Mouse (Mus musculus) embryo, embryonic 10.5 days (tissue): Measurements from ENCODE around the gene Nod1.

Source experiments
- DNase-seq: peaks from one replicate; pipeline ENCODE4 v3.0.0-alpha.2; 2015; ENCODE audit warnings: low spot score

The Nod1 gene

DNA sequence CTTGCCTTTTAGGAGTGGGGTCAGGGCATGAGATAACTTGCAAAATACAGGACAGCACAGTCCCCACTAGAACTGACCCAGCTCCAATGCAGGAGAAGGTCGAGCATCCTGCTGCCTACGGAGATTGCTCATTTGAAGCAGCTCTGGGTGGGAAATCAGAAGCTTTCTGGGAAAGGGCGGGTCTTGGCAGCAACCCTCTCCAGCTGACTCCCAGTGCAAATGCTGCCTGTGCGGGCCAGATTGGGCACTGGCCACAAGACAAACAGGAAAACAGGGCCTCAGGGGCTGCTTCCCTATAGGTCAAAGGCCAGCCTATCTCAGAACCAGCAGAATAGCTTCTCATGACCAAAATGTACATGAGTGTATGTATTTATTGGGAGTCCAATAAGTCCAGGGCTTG is 32.8 kb downstream of the Nod1 start:
- no peak for DNase-seq

DNA sequence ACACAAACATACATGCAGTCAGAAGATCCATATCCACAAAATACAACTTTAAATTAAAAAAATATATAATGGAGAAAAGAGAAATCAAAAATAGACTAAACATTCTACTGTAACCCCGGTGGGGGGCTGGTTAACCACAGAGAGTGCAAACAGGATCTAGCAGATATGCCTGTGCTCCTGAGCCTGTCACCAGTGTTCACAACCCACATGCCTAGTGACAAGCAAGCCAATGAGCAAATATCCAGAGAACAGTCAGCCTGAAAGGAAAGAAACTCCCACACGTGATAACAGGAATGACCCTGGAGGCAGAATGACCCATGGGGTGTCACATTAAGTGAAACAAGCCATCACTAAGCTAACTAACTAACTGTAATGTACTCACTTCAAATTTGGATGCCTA is 35.9 kb downstream of the Nod1 start:
- no peak for DNase-seq

DNA sequence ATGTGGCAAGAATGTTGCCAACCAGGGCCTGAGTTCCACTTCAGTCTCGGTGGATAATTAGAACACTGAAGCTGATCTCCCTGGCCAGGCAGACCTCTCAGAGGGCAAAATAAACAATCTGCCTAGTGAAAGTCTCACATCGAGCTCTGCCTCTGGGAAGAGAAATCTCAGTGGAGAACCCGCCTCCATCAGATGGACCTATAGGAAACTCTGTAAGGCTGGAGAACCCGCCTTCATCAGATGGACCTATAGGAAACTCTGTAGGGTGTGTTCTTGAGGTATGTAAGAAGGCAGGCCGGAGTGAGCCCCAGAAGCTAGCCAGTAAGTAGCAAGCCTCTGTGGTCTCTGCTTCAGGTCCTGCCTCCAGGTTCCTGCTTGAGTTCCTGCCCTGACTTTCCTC is 37.5 kb downstream of the Nod1 start:
- DNase-seq: no peak

DNA sequence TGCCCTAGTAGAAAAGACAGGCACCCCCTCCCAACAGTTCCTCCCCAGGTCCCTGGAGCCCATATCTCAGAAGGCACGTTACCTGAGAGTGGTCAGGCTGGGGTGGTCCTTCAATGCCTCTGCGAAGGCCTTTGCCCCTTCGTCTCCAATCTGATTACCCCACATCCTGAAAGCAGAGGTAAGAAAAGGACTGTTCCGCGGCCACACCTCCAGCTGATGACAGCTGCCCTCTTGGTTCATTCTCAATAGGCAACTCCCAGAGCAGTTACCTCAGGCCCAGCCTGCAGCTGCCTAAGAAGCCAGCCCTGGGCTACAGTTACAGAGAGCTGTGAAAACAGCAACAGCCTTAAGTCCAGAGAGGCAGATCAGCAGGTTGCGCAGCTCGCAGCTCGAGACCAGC is 38.1 kb downstream of the Nod1 start:
- DNase-seq: no peak

DNA sequence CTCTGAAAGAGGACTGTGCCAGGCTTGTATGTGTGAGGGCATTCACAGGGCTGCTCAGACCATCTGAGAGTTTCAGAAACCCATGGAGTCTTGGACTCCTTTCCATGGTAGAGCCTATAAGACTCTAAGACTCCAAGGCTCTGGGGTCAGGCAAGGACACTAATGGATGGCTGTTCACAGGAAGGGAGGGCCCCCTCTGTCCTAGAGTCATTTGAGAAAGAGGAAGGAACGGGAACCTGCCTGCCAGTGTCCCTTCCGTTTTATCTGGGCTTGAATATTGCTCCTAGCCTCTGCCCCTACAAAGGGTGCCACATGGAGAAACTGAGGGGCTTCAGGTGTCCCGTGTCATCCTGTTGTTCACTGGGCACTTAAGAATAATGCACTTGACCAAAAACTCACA is 38.5 kb downstream of the Nod1 start:
- no peak for DNase-seq

DNA sequence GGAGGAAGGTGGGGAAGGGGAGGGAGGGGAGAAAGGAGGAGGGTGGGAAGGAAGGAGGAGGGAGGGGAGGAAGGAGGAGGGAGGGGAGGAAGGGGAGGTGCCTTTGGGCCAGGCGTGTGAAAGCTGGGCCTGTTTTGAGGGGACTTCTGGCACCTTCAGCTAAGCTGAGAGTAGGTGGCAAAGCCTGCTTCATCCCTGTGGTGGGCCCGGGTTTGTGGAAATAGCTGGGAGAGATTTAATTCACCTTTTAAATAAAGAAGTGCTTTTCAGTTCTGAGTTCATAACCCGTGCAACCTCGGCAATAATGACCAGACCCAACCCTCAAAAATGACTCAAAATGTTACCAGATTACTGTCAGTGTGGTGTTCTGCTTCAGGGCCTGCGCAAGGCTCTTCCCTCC is 39.2 kb downstream of the Nod1 start:
- no peak for DNase-seq

DNA sequence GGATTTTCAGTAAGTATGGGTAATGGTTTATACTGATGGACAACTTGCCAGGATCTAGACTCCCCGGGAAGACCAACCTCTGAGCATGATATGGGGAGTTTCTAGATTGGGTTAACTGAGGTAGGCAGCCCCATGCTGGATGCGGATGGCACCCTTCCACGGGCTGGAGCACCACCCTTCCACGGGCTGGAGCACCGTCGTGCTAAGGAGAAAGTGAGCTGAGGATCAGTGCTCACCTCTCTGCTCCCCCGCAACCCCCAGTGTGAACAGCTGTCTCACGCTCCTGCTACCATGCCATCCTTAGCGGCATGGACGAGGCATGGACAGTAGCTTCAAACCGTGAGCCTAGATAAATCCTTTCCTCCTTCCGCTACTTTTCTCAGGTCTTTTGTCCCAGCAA is 39.9 kb downstream of the Nod1 start:
- DNase-seq: no peak

DNA sequence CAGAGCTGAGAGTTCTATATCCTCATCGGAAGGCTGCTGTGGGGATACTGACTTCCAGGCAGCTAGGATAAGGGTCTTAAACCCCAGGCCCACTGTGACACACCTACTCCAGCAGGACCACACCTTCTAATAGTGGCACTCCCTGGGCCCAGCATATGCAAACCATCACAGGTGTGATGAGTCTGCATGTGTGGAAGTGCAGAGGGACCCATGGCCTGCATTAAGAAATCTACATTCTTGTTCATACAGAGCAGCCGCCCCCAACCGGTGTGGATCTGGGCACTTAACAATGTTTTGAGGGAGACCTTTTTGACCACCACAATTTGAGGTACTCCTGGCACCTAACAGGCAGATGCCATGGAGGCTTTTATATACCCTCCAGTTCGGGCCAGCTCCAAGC is 40.8 kb downstream of the Nod1 start:
- no peak for DNase-seq

DNA sequence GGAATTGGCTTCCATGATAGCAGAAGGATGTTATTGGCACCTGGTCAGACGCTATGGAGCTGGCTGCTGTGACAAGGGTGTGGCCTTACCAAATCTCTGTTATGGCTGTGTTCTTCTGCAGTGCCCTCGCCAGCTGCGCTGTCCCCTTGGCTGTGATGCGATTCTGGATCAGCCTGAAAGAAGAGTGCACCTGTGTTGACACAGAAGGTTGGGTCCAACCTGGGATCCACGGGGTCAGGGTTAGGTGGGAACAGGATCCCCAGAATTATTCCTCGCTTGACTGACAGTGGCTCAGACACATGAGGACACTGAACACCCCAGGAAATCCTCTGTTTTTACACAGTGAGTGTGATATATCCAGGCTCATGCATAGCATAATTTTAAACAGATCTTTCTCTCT is 44.5 kb downstream of the Nod1 start:
- DNase-seq: no peak

DNA sequence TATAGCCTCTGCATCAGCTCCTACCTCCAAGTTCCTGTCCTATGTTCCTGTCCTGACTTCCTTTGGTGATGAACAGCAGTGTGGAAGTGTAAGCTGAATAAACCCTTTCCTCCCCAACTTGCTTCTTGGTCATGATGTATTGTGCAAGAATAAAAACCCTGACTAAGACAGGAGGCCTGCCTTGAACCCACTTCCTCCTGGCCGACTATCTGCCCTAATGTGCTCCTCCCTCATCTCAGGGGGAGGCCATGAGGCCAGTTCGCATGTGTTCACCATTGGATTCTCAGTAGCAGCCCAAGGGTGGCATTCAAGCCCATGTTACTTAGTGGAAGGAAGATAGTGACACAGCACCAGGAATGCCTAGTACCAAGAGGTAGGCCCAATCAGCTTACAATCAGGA is 45.5 kb downstream of the Nod1 start:
- DNase-seq: no peak

DNA sequence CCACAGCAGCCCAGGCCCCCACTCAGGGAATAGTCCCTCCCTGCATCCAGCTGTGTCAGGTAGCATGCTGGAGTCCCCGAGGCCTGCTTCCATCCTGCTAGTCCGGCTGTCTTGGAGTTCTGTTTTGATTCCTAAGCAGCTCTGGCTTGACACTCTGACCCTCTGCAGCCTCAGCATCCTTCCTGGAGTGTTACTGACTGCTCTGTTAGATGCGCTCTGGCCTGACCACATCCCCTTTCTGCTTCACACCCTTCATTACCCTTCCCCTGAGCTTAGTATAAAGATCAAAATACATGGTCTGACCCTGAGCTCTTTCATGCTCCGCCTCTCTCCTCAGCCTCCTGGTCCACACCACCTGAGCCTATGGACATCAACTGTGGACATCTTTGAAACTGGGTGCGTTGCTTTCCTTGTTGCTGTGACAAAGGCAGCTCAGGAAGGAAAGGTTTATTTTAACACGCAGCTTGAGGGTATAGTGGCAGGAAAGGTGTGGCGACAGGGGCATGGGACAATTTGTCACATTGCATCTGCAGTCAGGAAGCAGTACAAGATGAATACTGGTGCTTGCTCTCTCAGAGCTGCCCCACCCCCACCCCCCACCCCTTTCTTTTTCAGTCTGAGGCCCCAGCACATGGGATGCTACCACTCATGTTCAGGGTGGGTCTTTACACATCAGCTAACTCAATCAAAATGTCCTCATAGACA is 46.5 kb downstream of the Nod1 start:
- no peak for DNase-seq

DNA sequence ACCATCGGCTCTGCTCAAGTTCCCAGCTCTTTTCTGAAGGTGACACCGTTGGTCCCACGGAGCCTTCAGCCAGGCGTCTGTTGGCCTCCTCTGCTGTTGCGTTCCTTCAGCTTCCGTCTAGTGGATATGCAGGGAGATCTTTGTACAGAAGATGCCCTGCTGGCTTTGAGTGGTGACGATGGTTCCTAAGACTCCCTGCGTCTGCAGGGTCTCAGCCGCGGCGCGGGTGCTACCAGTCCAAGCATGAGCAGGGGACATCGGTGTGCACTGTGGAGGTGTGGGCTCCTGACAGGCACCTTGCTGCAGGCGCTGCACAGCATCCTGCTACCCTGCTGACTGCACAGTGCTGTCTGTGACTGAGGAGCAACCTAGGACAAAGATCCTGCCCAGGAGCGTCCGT is 47.9 kb downstream of the Nod1 start:
- DNase-seq: no peak

DNA sequence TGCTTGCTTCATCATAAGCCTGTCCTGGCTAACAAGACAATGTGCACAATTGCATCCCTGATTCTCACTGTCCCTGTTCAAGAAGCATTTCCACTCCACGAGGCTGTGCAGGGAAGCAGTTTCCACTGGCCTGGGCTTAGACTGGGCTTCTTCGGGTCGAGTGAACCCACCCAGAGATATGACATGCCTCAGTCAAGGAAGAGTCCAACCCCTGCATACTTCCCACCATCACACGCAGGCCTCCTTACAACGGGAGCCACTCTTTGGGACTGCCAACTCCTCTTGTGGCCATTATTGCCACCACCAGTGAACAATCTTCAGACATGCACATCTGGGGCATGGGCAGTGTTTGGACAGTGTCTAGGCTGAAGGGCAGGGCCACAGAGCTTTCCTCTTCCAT is 53.9 kb downstream of the Nod1 start:
- DNase-seq: no peak

DNA sequence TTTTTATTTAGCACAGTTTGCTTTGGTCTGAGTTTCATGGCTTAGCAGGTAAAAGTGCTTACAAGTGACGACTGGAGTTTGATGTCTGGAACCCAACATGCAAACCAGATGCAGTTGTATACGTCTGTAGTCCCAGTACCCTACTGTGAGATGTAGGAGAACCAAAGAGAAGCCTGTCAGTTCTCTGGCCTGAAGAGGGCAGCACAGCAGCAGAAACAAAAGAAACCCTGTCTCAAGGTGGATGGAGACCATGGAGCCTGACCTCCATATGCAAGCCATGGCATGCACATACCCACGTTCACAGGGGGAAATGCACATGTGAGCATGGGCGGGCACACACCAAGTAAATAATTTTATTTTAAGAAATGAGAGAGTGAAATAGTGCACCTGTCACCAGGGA is 54.9 kb downstream of the Nod1 start:
- peak; percentile 69 for DNase-seq

DNA sequence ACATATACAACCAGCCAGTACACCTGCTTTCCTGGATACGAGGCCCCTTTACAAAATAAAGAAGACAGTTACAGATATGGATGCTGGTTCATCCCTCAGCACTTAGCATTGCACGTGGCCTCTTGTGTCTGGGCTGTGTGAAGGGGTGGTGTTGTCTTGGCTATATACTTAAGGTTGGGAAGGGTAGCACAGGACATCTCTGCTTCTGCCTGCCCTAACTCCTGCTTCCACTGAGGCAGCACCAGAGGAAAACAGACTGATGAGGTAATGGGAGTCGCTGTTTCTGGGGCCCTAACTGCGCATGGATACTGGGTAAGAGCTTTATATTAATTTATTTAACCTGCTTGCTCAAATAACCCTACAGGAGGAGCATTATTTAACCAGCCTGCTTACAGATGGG is 55.5 kb downstream of the Nod1 start:
- no peak for DNase-seq

DNA sequence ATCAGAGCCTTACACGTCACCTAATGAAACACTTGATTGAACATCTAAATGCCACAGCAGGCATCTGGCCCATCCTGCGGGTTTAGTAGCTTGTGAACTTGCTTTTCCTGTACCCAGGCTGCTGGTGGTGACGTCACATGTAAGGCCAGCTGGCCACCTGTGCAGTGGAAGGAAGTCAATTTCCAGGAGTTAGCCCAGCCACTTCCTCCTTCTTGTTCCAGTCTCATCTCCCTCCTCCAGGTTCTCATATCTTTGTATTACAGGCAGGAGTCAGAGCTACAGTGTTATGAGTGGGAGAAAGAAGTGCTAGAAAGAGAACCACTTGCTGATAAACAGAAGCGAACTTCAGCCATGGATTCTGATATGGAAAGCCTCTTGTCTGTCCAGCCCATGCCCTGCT is 56.2 kb downstream of the Nod1 start:
- no peak for DNase-seq

DNA sequence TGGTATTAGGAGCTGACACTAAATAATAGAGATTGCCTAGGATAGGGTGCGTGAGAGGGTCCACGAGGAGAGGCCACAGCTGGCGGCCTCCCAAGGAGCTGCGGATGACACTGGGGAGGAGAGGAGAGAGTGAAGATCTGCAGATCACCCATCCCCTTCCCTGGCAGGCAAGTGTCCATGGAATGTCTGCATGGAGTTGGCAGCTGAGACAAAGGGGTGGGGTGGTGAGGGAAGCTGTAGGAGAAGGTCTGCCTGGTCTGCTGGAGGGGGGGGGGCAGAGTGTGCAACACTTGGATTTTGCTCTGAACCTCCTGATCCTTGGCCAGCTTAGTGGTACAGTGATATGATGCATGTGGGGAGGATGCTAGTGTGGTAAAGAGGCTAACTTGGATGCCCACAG is 57.4 kb downstream of the Nod1 start:
- DNase-seq: no peak

DNA sequence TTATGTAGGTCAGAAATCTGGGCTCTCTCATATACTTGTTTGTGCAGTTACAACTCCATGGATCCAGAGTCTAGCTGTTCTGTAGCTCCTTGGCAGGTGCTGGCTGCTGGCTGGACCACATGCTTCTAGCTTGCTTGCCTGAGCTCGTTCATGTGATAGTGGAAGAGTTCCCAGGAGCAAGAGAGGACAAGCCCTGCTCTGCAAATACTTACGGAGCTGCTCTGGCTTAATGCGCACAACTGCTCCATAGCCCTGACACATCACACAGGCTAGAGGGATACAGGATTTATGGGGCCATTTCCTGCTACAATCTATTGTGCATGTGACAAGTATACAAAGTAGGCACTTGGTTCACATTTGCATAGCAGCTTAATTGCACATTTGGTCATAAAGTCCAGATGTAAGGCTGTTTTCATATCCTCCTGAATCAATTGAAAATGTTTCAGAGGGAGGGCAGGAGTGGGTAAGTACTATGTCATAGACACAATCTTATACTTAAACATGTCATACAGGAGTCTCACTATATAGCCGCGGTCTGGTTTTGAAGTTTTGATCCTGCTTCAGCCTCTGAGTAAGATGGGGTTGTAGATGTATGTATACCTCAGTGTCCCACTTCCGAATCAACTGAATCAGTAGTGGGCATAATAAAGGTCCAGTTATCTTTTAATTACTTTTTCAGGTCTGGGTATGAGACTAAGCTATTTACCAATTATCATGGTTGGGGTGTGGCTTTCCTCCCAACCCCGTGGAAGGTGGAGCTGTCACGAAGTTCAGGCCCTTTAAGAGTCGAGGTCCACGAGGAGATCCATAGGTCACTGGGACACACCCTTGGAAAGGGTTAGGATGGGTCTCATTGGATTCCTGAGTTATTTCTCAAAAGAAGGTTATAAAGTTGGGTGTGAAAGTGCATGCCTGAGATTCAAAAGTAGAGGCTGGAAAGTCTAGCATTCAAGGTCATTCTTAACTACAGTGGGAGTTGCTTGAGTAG is 66.1 kb downstream of the Nod1 start:
- DNase-seq: no peak

DNA sequence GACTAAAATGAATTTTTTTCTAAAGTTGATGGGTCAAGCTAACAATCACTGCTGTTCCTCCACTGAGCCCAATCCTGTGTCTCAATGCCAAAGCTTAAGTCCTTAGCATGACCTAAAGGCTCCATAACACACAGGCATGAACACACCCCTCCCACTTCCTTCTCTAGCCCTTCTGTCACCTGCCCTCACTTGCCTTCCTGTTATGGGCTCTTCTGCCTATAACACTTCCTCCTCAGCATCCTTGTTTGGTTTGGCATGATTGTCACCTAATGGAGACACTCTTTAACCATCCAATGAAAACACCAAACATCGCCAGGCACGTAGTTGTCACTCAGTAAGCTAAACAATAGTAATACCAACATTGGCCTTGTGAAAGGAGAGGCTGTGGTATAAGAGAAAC is 69.9 kb downstream of the Nod1 start:
- no peak for DNase-seq

DNA sequence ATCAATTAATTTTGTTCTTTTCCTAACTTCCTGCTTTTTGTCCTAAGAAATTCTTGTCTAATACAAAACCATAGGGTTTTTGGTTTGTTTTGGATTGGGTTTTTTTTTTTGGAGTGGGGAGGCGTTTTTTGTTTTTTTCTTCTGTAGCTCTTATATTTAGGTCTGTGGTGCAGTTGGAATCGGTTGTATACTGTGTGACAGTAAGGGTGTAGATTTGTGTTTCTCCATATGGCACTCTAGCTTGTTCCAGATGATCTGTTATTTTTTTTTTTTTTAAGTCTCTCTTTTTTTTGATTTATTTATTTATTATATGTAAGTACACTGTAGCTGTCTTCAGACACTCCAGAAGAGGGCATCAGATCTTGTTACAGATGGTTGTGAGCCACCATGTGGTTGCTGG is 72.2 kb downstream of the Nod1 start:
- no peak for DNase-seq

DNA sequence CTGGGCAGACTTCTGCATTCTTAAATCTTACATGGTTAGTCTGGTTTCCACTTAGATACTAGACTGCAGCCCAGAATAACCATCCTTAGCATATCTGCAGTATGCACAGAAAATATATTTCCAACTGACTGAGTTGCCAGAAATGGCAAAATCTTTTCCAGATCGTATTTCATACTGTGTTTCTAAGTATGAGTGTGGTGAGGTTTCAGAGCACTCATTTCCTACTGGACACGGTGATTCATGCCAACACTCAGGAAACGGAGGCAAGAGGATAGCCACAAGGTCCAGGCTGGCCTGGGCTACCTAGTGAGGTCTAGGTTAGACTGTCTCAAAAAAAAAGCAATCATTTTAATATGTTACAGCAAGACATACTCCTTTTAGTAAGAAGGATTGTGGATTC is 81.0 kb downstream of the Nod1 start:
- no peak for DNase-seq

DNA sequence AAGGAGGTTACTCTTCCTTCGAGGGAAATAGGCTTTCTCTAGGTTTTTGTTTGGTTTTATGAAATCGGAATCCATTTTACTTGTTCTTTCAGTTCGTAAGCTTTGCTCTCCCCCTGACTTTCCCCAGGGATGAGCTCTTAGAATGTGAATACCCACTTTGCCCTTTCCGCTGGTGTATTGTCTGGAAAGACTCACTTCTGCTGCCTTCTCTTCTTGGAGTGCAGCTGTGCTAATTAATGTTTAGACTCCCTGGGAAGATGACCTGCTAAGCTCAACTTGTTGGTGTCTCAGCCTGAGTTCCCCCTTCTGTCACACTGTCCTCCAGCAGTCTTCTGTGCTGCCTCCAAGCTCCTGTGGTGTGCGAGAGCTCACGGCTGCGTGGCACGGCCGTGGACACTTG is 82.2 kb downstream of the Nod1 start:
- DNase-seq: no peak

DNA sequence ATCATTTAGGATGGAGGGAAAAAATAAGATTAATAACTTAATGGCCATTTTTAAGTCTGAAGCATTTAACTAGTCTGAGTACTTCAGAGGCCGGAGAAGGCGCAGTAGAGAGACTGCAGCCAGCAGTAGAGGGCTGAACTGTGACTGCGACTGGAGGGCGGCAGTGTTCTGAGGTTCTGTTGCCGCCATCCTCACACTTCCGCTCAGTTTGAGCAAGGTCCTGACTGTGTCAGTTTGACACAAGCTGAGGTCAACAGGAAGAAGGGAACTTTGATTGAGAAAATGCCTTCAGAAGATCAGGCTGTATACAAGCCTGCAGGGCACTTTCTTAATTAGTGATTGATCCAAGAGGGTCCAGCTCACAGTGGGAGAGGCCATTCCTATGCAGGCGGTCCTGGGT is 86.2 kb downstream of the Nod1 start:
- DNase-seq: no peak

DNA sequence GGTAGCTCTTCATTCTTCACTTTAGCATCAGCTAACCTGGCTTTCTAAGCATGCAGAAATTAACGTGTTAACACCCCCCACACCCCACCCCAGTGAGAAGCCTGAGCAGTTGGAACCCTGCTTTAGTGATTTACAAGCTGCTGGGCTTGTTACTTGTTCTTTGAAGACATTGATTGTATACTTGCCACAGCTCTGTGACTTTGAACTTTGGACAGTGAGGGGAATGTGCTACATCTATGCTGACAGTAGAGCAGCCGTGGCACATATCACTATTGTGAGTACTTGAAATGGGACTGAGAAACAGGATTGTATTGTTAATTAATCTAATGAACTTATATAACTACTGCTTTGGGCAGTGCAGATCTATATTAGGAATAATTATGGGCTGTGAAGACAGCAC is 89.0 kb downstream of the Nod1 start:
- DNase-seq: no peak
